Mouse (Mus musculus): ENCODE measurements around the gene Tmem136.

Gene Tmem136

DNA sequence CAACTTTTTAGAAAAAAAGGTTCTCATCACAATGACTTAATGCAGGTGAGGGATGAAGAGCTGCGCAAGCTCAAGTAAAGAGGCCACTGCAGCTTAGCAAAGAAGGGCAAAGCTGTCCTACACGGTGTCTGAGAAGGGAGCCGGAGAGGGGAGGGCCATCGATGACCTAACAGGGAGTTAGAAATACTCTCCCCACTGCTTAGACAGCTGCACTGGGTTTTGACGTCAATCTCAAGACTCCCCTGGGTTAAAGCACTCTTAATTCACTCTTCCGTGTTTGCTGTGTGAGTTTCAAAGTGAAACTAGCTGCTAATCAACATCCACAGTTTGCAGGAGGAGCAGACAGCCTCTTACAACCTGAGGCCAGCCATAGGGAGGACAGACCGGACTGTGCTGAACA is 40.2 kb downstream of the Tmem136 start:
- no peak for DNase-seq (ENCODE audit: low read depth, low spot score)

DNA sequence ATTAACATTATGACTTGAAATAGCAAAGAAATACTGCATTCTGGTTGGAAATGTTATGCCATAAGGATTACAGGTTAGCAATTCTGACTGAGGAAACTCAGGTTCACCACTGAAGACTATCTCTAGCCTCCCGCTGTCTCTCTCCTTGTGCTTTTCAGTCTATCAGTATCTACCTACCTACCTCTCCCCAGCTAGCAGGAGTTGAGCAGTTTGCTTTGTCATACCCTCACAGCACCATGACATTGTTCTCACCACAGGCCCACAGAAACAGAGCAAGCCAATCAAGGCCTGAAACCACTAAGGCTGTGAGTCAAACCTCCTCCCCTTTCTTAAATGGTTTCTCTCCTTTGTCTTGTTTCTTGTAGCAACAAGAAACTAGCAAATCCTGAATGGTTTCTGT is 41.8 kb downstream of the Tmem136 start:
- DNase-seq (ENCODE audit: low read depth, low spot score) = no peak

- DNase-seq (ENCODE audit: low read depth, low spot score) = no peak
Observed at GRCm38 (mm10) chr9:43071741-43072140, 44.6 kb downstream of the Tmem136 start.

DNA sequence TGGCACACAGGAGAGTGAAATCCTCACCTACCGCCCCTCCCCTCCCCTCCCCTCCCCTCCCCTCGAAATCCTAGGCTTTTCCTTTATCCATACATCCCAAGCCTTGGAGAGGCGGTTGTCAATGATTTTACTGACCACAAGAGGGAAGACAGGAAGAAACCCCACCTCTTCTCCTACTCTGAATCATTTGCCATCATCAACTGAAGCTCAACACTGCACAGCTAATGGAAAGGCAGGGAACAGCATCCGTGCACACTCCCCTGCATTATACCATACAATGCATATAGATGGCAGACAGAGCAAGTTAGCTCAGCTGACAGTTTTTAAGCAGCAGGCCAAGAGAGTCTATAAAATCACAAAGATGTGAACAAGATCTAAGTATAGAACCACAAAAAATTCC is 45.2 kb downstream of the Tmem136 start:
- DNase-seq (ENCODE audit: low read depth, low spot score) = peak; percentile 7

GRCm38 (mm10) chr9:43070566-43070965 is 45.8 kb downstream of the Tmem136 start:
- no peak for DNase-seq (ENCODE audit: low read depth, low spot score)

- no peak for DNase-seq (ENCODE audit: low read depth, low spot score)
Observed at GRCm38 (mm10) chr9:43070153-43070552, 46.2 kb downstream of the Tmem136 start.

- DNase-seq (ENCODE audit: low read depth, low spot score) = no peak
Observed at GRCm38 (mm10) chr9:43067896-43068295, 48.5 kb downstream of the Tmem136 start.

- DNase-seq (ENCODE audit: low read depth, low spot score) = no peak
Observed at GRCm38 (mm10) chr9:43065231-43065630, 51.1 kb downstream of the Tmem136 start.

- DNase-seq (ENCODE audit: low read depth, low spot score) = no peak
Observed at GRCm38 (mm10) chr9:43061545-43061944, 54.8 kb downstream of the Tmem136 start.
